Mouse (Mus musculus): ENCODE results near the gene Gipc2.

Gipc2 gene

GRCm38 (mm10) chr3:152081381-152081780, 84.6 kb downstream of the Gipc2 start:
- DNase-seq (ENCODE audit: low spot score) = no peak

- DNase-seq (ENCODE audit: low spot score) = no peak
Observed at GRCm38 (mm10) chr3:152076088-152076487, 89.9 kb downstream of the Gipc2 start.

- no peak for DNase-seq (ENCODE audit: low spot score)
Observed at GRCm38 (mm10) chr3:152069001-152069400, 97.0 kb downstream of the Gipc2 start.

GRCm38 (mm10) chr3:152068311-152068710, 97.7 kb downstream of the Gipc2 start:
- DNase-seq (ENCODE audit: low spot score) = no peak

GRCm38 (mm10) chr3:152066696-152067095, 99.3 kb downstream of the Gipc2 start:
- peak; percentile 53 for DNase-seq (ENCODE audit: low spot score)

GRCm38 (mm10) chr3:152065806-152066205, 100.2 kb downstream of the Gipc2 start:
- no peak for DNase-seq (ENCODE audit: low spot score)

- DNase-seq (ENCODE audit: low spot score) = no peak
Observed at GRCm38 (mm10) chr3:152064166-152064565, 101.9 kb downstream of the Gipc2 start.

- no peak for DNase-seq (ENCODE audit: low spot score)
Observed at GRCm38 (mm10) chr3:152062806-152063205, 103.2 kb downstream of the Gipc2 start.

GRCm38 (mm10) chr3:152061145-152061544, 104.9 kb downstream of the Gipc2 start:
- DNase-seq (ENCODE audit: low spot score) = no peak

GRCm38 (mm10) chr3:152058235-152058634, 107.8 kb downstream of the Gipc2 start:
- DNase-seq (ENCODE audit: low spot score) = no peak

- DNase-seq (ENCODE audit: low spot score) = no peak
Observed at GRCm38 (mm10) chr3:152054260-152054659, 111.8 kb downstream of the Gipc2 start.

GRCm38 (mm10) chr3:152051959-152052358, 114.1 kb downstream of the Gipc2 start:
- no peak for DNase-seq (ENCODE audit: low spot score)

GRCm38 (mm10) chr3:152047914-152048313, 118.1 kb downstream of the Gipc2 start:
- no peak for DNase-seq (ENCODE audit: low spot score)

GRCm38 (mm10) chr3:152046895-152047294, 119.1 kb downstream of the Gipc2 start:
- DNase-seq (ENCODE audit: low spot score) = no peak
